Mouse (Mus musculus) cerebellum, postnatal 4 days (tissue): ENCODE measurements at regions not wholly inside any gene's neighbourhood (a gene's known extent, or its start where the extent isn't known, plus 50 kb on each side); places are given as distances from the start of the nearest gene placed in this dataset.

Source experiments
- DNase-seq, 2 experiments: peaks; one replicate each; pipeline ENCODE4 v3.0.0; 2022; ENCODE audit warnings: low spot score in 2 of 2, mixed read lengths in 1 of 2

DNA sequence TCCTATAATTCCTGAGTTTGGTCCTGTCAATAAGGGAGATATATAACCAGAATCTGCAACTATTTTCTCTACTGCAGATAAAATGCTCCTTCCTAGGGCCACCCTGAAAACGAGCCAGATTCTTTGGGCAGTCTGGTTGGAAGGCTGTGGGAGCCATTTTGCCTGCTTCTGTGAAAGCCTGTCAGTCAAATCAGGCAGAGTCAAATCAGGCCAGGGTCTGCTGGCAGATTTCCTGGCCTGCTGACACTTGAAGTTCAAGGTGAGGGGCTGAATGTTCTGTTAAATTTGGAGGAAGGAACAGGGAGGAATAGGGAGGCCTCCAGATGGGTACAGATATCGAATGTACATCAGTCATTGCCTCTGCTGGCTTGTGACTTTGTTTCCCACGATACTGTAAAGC, 206.0 kb upstream of the Pkn2 start:
- no peak for DNase-seq

GRCm38 (mm10) chr3:143078310-143078709, 196.5 kb upstream of the Pkn2 start:
- DNase-seq = no peak

DNA sequence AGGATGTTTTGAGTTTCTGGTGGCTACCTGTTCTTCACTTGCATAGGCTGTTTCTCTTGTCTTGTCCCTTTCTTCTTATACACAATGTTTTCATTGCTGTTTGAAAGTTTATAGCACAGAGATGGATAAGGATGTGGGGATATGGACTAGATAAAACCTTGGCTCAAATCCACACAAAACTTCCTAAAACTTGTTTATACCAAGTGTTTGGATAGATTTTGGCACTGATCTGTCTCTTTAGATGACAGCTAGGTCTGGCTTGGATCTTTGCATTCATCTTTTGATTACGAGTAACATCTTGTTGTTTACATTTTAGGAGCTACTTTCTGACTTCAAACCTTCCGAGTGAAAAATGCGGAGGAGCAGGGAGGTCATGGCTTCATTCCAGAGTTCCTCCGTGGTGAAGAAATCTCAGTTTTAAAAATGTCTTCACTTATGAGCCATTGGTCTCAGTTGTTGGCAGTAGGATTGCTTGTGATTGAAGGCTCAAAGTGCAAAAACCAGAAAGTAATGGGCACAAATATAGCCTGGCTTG, 190.1 kb upstream of the Pkn2 start:
- DNase-seq = no peak

- no peak for DNase-seq
Measured at GRCm38 (mm10) chr3:143054858-143055257, 173.1 kb upstream of the Pkn2 start.

DNA sequence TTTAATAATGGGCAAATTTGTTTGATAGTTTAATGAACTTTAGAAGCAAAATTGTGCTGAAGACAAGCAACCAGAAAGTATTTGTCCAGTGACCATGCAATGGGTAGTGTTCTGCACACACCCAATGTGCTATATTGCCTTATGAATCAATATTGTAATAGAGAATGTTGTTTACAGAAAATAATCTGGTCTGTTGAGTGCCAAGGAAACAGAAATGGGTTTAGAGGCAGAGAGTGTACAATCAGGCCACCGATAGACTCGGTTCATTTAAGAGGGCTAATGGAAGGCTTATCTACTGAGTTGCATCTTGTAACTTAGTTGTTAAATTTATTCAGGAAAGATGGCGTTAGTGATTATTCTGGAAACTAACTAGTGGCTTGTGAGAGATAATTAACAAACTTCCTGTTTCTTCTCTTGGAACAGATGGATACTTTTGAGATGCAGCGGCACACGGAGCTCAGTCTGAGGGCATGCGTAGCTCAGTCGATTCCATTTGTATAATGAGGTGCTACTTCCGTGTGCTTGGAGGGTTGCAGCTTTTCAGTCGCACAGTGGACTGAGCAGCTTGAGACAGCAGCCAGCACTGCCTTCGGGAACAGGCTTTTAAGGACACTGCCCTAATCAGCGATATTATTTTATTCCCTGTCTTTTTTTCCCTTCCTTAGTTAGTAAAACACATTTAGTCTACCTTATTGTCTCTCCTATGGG, 171.6 kb upstream of the Pkn2 start:
- DNase-seq = no peak

GRCm38 (mm10) chr3:143040666-143041065, 158.9 kb upstream of the Pkn2 start:
- no peak for DNase-seq

DNA sequence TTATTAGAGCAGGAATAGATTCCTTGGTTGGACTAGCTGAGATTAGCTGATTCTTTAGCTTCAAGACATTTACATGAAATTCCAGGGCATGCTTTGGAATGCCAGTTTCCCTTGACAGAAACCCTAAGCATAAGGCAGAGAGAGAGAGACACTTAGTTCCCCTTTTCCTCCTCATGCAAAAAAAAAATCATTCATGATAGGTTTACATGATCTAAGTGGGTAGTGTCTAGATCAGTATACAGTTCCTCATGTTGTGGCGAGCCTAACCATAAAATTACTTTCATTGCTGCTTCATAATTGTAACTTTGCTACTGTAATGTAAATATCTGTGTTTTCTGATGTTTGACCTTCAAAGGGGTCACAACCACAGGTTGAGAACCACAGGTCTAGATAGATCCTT, 154.3 kb upstream of the Pkn2 start:
- DNase-seq = no peak

DNA sequence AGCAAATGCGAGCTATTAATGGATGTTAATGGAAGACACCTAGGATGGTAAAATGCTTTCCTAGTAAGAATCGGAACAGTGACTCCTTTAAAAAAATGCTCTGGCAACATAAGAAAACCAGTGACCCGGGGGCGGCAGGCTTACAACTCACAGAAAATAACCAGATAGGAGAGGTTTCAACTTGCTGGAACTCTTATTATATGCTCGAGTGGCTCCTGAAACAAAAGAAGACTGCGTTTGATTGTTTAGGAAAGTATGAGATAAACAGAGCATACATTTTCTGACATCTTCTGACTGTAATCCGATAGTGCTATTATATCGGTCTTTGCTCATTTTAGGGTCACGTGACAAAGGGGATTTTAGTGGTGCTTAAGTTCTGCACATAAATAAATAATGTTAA, 152.8 kb upstream of the Pkn2 start:
- no peak for DNase-seq

- no peak for DNase-seq
Measured at GRCm38 (mm10) chr3:143022486-143022885, 140.7 kb upstream of the Pkn2 start.

GRCm38 (mm10) chr3:143021159-143021871, 139.5 kb upstream of the Pkn2 start:
- no peak for DNase-seq

DNA sequence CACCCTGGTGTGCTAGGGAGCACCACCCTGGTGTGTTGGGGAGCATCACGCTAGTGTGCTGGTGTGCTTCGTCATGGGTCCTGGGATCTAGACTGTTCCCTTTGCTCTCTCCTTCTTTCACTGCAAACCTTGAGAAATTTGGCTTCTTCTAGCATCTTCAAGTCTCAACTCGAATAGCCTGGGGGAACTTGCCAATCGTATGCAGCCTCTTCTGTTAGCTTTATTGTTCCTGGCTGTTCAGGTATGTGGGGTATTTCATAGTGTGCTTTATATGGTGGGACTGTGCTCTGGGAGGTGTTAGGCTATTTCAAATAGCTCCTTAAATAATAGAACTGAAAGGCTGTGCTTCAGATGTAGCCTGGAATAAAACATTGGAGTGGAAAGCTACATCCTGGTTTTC, 135.7 kb upstream of the Pkn2 start:
- DNase-seq = no peak

DNA sequence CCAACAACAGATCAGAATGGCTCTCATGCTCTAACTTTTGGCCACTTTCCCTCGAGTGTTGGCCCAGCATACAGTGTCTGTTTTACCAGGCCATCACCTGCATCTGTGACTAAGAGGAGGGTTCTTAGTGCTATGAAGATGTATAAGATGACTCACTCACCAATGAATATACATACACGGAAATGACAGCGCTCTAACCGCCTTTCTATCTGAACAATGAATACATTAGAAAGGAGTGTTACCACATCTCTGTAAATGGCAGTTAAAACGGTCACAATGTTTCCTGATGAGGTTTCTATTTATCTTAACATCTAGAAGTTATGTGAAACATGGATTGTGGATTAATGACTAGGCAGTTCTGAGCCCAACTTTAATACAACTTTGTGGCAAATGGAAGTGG, 135.0 kb upstream of the Pkn2 start:
- DNase-seq = no peak

DNA sequence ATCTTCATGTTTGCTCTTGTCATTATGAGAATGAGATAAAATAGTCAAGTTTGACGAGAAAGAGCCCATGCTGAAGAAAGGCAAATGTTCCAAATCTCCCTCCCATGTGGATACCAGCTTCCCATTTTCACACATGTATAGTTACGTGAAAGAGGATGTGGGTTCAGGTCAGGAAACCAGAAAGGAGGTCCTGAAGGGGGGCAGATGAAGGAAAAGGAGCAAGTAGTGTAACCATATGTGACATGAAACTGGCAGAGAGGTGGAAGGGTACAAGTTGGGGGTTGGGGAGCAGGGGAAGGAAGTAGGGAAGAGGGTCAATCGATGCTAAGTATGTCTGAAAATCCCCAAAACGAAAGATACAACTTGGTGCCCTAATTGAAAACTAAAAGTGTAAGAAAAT, 132.6 kb upstream of the Pkn2 start:
- no peak for DNase-seq

GRCm38 (mm10) chr3:143007047-143007446, 125.2 kb upstream of the Pkn2 start:
- no peak for DNase-seq

- no peak for DNase-seq
Measured at GRCm38 (mm10) chr3:143001952-143002351, 120.1 kb upstream of the Pkn2 start.

GRCm38 (mm10) chr3:142995981-142996743, 114.4 kb upstream of the Pkn2 start:
- DNase-seq = no peak

GRCm38 (mm10) chr3:142984547-142984946, 102.7 kb upstream of the Pkn2 start:
- no peak for DNase-seq

- DNase-seq = no peak
Measured at GRCm38 (mm10) chr3:142981221-142981620, 99.4 kb upstream of the Pkn2 start.

DNA sequence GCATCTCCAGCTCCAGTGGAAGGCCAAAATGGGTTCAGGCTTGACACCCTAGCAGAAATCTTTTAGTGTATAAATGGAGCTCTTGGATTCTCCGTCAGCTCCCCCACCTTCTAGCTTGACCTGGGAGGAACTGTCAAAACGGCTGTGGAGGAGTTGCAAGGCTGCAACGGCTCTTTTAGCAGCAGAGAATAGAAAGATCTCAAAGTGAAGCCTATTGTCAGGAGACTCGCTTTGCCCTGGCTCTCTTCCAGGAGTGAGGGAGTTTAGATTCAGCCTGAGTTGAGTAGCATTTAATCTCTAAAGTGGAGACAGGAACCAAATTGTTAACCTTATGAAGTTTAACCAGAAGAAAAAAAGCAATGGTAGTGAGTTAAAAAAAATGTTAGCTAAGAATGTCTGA, 97.4 kb upstream of the Pkn2 start:
- no peak for DNase-seq

GRCm38 (mm10) chr3:142976519-142977394, 95.0 kb upstream of the Pkn2 start:
- no peak for DNase-seq

DNA sequence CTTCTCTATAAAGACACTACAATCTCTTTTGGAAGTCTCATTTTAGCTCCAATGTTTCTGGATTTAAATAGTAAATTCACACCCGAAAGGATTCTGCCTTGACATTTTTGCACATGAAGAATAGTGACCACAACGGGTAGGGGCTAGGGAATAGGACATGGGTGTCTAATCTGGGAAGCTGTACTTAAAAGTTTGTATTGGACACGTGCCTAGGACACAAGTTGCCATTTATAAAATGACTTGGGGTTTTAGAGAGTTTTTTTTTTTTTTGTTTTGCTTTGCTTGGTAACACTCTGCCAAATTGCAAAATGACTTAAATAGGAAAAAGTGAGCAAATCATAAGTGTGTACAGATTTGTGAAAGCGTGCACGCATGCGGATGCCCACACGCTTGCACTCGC, 93.8 kb upstream of the Pkn2 start:
- DNase-seq = no peak

GRCm38 (mm10) chr3:142969501-142969900, 87.7 kb upstream of the Pkn2 start:
- no peak for DNase-seq
